Mouse (Mus musculus) forebrain, embryonic 12.5 days (tissue): ENCODE data around the gene Ucp2. TPM values are rescaled to one million over a fixed set of nuclear protein-coding genes. Genes with fewer than 3 reads are reported as not detected.
A peak's percentile ranks its signal among the peaks of the same experiment; 100 is the strongest.

Experiments
- ATAC-seq: fragments of 200-750 bp; cut with Nextera tagmentation; 2 replicates; pipeline ENCODE4 v1.8.0; 2017; ENCODE audit warnings: moderate TSS enrichment; ENCODE audit not compliant: low FRiP score
- H3K27ac ChIP-seq: fragments of 300-500 bp; sonication (generic); 2 replicates; pipeline ENCODE4 v1.5.1; 2016; ENCODE audit warnings: mild to moderate bottlenecking
- H3K27me3 ChIP-seq: fragments of 300-500 bp; sonication (generic); 2 replicates; pipeline ENCODE4 v1.6.1; 2016; ENCODE audit warnings: mild to moderate bottlenecking
- H3K36me3 ChIP-seq: fragments of 300-500 bp; sonication (generic); replicated peaks from 2 replicates; pipeline ENCODE4 v1.6.1; 2016; ENCODE audit warnings: mild to moderate bottlenecking
- H3K4me1 ChIP-seq: fragments of 300-500 bp; sonication (generic); 2 replicates; pipeline ENCODE4 v1.6.1; 2016
- H3K4me2 ChIP-seq: fragments of 300-500 bp; sonication (generic); 2 replicates; pipeline ENCODE4 v1.6.1; 2016; ENCODE audit warnings: mild to moderate bottlenecking, moderate library complexity
- H3K4me3 ChIP-seq: fragments of 300-500 bp; sonication (generic); replicated peaks from 2 replicates; pipeline ENCODE4 v1.5.1; 2016; ENCODE audit warnings: mild to moderate bottlenecking
- H3K9ac ChIP-seq: fragments of 300-500 bp; sonication (generic); 2 replicates; pipeline ENCODE4 v1.6.1; 2016; ENCODE audit warnings: mild to moderate bottlenecking
- H3K9me3 ChIP-seq: fragments of 300-500 bp; sonication (generic); 2 replicates; pipeline ENCODE4 v1.6.1; 2016
- WGBS: fragments of 180-500 bp; shearing (Covaris S2); methylation state at CpG from one replicate; pipeline ENCODE4 v1.1.7; 2016; 5-methylcytosine and 5-hydroxymethylcytosine counted together
- polyA plus RNA-seq: library from polyadenylated mRNA; unstranded; fragments of >200 nt; fragmentation: Nextera tagmentation; extraction: Ambion mirVana; gene quantifications from 2 replicates; pipeline ENCODE4 v1.2.1, GENCODE M21; 2016

The Ucp2 gene
- polyA plus RNA-seq, 1 experiment from 2014 or later, result 83.8 TPM

- Histone ChIP-seq H3K27me3 (peaks cover 14% of the 10 kb centered on the region; the same call in 1 of the 2 replicates), H3K9ac (no peak overlapping the region), H3K4me2 (no peak overlapping the region), H3K4me3 (no peak overlapping the region), H3K36me3 (peaks cover 11% of the 10 kb centered on the region; the same call in 1 of the 2 replicates), H3K4me1 (peaks cover 30% of the 10 kb centered on the region), H3K9me3 (no peaks in the 10 kb centered on the region), H3K27ac (no peak overlapping the region)
- 94% methylated on average over 13 of the region's 13 CpGs for WGBS
- no peak for ATAC-seq
Measured at GRCm38 (mm10) chr7:100497982-100498381, 4.8 kb downstream of the Ucp2 start.

GRCm38 (mm10) chr7:100499465-100499864 is 6.3 kb downstream of the Ucp2 start:
- no peak for ATAC-seq
- Histone ChIP-seq H3K27ac (no peak overlapping the region), H3K4me1 (peaks cover 15% of the 10 kb centered on the region), H3K9me3 (no peaks in the 10 kb centered on the region), H3K4me3 (no peak overlapping the region), H3K9ac (no peak overlapping the region), H3K4me2 (no peak overlapping the region), H3K36me3 (peaks cover 11% of the 10 kb centered on the region; the same call in 1 of the 2 replicates), H3K27me3 (0 out of 2 replicates have a peak, but pooled peaks cover under 1% of the 10 kb centered on the region)

- no peaks in the 10 kb centered on the region for H3K27me3 ChIP-seq
- H3K4me3 ChIP-seq, result no peak overlapping the region
- peak overlapping the region; percentile 2; the same call in 1 of the 2 replicates for H3K27ac ChIP-seq
- WGBS, result 78% methylated on average over 16 of the region's 16 CpGs
- H3K9ac ChIP-seq, result no peak overlapping the region
- H3K4me2 ChIP-seq, result no peak overlapping the region
- no peaks in the 10 kb centered on the region for H3K9me3 ChIP-seq
- no peak for ATAC-seq
- peaks cover 9% of the 10 kb centered on the region for H3K4me1 ChIP-seq
- peaks cover 11% of the 10 kb centered on the region; the same call in 1 of the 2 replicates for H3K36me3 ChIP-seq
Measured at GRCm38 (mm10) chr7:100500276-100500977, 7.3 kb downstream of the Ucp2 start.

- Histone ChIP-seq H3K27ac (peak overlapping the region; percentile 2; the same call in 1 of the 2 replicates), H3K4me2 (no peak overlapping the region), H3K4me1 (peaks cover under 1% of the 10 kb centered on the region; the same call in 1 of the 2 replicates), H3K27me3 (no peaks in the 10 kb centered on the region), H3K9me3 (no peaks in the 10 kb centered on the region), H3K4me3 (no peak overlapping the region), H3K9ac (no peak overlapping the region), H3K36me3 (peaks cover 11% of the 10 kb centered on the region; the same call in 1 of the 2 replicates)
- no peak for ATAC-seq
- 72% methylated on average over 6 of the region's 6 CpGs for WGBS
Measured at GRCm38 (mm10) chr7:100501027-100501843, 8.1 kb downstream of the Ucp2 start.

GRCm38 (mm10) chr7:100501844-100502373 is 8.8 kb downstream of the Ucp2 start:
- WGBS, result 61% methylated on average over 2 of the region's 2 CpGs
- no peaks in the 10 kb centered on the region for H3K9me3 ChIP-seq
- no peak overlapping the region for H3K4me2 ChIP-seq
- no peak overlapping the region for H3K9ac ChIP-seq
- H3K27me3 ChIP-seq, result no peaks in the 10 kb centered on the region
- H3K27ac ChIP-seq, result no peak overlapping the region
- H3K4me1 ChIP-seq, result no peaks in the 10 kb centered on the region
- no peak overlapping the region for H3K4me3 ChIP-seq
- no peak for ATAC-seq
- H3K36me3 ChIP-seq, result peaks cover 11% of the 10 kb centered on the region; the same call in 1 of the 2 replicates

GRCm38 (mm10) chr7:100502374-100502922 is 9.3 kb downstream of the Ucp2 start:
- 81% methylated on average over 7 of the region's 7 CpGs for WGBS
- no peak overlapping the region for H3K27ac ChIP-seq
- no peak for ATAC-seq
- H3K9ac ChIP-seq, result no peak overlapping the region
- no peaks in the 10 kb centered on the region for H3K4me1 ChIP-seq
- no peak overlapping the region for H3K4me3 ChIP-seq
- no peaks in the 10 kb centered on the region for H3K9me3 ChIP-seq
- H3K4me2 ChIP-seq, result no peak overlapping the region
- H3K27me3 ChIP-seq, result no peaks in the 10 kb centered on the region
- H3K36me3 ChIP-seq, result peaks cover 11% of the 10 kb centered on the region; the same call in 1 of the 2 replicates

GRCm38 (mm10) chr7:100503076-100503475 is 9.9 kb downstream of the Ucp2 start:
- Histone ChIP-seq H3K4me3 (no peak overlapping the region), H3K27ac (no peak overlapping the region), H3K27me3 (no peaks in the 10 kb centered on the region), H3K4me1 (no peaks in the 10 kb centered on the region), H3K36me3 (peaks cover 4% of the 10 kb centered on the region; the same call in 1 of the 2 replicates), H3K9ac (no peak overlapping the region), H3K4me2 (no peak overlapping the region), H3K9me3 (no peaks in the 10 kb centered on the region)
- no peak for ATAC-seq
- WGBS, result 89% methylated on average over 5 of the region's 5 CpGs

- H3K9me3 ChIP-seq, result no peaks in the 10 kb centered on the region
- no peaks in the 10 kb centered on the region for H3K4me1 ChIP-seq
- 92% methylated on average over 13 of the region's 13 CpGs for WGBS
Measured at GRCm38 (mm10) chr7:100504740-100505487, 11.8 kb downstream of the Ucp2 start.

GRCm38 (mm10) chr7:100506494-100506893 is 13.4 kb downstream of the Ucp2 start:
- H3K4me1 ChIP-seq, result no peaks in the 10 kb centered on the region
- no peak overlapping the region for H3K27ac ChIP-seq
- H3K36me3 ChIP-seq, result no peaks in the 10 kb centered on the region
- no peak overlapping the region for H3K4me2 ChIP-seq
- no peak for ATAC-seq
- no peak overlapping the region for H3K4me3 ChIP-seq
- 79% methylated on average over 4 of the region's 4 CpGs for WGBS
- H3K27me3 ChIP-seq, result no peaks in the 10 kb centered on the region
- H3K9ac ChIP-seq, result no peak overlapping the region
- H3K9me3 ChIP-seq, result no peaks in the 10 kb centered on the region

More at GRCm38 (mm10) chr7:100504740-100505487, 11.8 kb downstream of the Ucp2 start:
- Histone ChIP-seq H3K27ac (no peak overlapping the region), H3K4me2 (no peak overlapping the region), H3K9ac (no peak overlapping the region), H3K4me3 (no peak overlapping the region), H3K36me3 (no peaks in the 10 kb centered on the region), H3K27me3 (no peaks in the 10 kb centered on the region)
- no peak for ATAC-seq

GRCm38 (mm10) chr7:100508670-100509069 is 15.5 kb downstream of the Ucp2 start:
- 71% methylated on average over 3 of the region's 3 CpGs for WGBS
- Histone ChIP-seq H3K27me3 (0 out of 2 replicates have a peak, but pooled peaks cover 5% of the 10 kb centered on the region), H3K9ac (no peak overlapping the region), H3K4me2 (no peak overlapping the region), H3K36me3 (no peaks in the 10 kb centered on the region), H3K27ac (no peak overlapping the region), H3K4me3 (no peak overlapping the region), H3K4me1 (no peaks in the 10 kb centered on the region), H3K9me3 (no peaks in the 10 kb centered on the region)
- ATAC-seq, result no peak

- ATAC-seq, result no peak
- Histone ChIP-seq H3K4me3 (no peak overlapping the region), H3K27me3 (peaks cover 9% of the 10 kb centered on the region; the same call in 1 of the 2 replicates), H3K9ac (no peak overlapping the region), H3K4me1 (0 out of 2 replicates have a peak, but pooled peaks cover 4% of the 10 kb centered on the region), H3K4me2 (no peak overlapping the region), H3K36me3 (no peaks in the 10 kb centered on the region), H3K9me3 (no peaks in the 10 kb centered on the region), H3K27ac (no peak overlapping the region)
- WGBS, result 85% methylated on average over 8 of the region's 8 CpGs
Measured at GRCm38 (mm10) chr7:100511602-100512001, 18.5 kb downstream of the Ucp2 start.
